Mouse (Mus musculus) heart, adult 2 months (tissue): ENCODE data around the gene Gpn3. TPM values are rescaled to one million over a fixed set of nuclear protein-coding genes. Genes with fewer than 3 reads are reported as not detected.
A peak's percentile ranks its signal among the peaks of the same experiment; 100 is the strongest.

Source experiments
- DNase-seq, 2 experiments: peaks; one replicate each; pipeline ENCODE4 v3.0.0; 2021
- H3K27ac ChIP-seq: fragments of 200-600 bp; 2 replicates; pipeline ENCODE4 v1.8.1; 2022
- H3K27me3 ChIP-seq: fragments of 200-500 bp; 2 replicates; pipeline ENCODE4 v1.6.1; 2012; ENCODE audit warnings: mild to moderate bottlenecking, low read length, inconsistent platforms, mixed read lengths; ENCODE audit not compliant: control insufficient read depth, insufficient read depth
- H3K36me3 ChIP-seq: fragments of 200-500 bp; 2 replicates; pipeline ENCODE4 v1.6.1; 2012; ENCODE audit warnings: low read length, inconsistent platforms; ENCODE audit not compliant: control insufficient read depth, insufficient read depth
- H3K4me1 ChIP-seq: fragments of 200-500 bp; 2 replicates; pipeline ENCODE4 v1.6.1; 2011; ENCODE audit warnings: low read length; ENCODE audit not compliant: control insufficient read depth, insufficient read depth
- H3K4me3 ChIP-seq: fragments of 200-600 bp; 2 replicates; pipeline ENCODE4 v1.8.1; 2022
- H3K79me2 ChIP-seq: fragments of 200-500 bp; replicated peaks from 2 replicates; pipeline ENCODE4 v1.6.1; 2012; ENCODE audit warnings: mild to moderate bottlenecking, inconsistent platforms, low read length, moderate library complexity, mixed read lengths; ENCODE audit not compliant: control insufficient read depth, insufficient read depth
- H3K9ac ChIP-seq: fragments of 200-500 bp; 2 replicates; pipeline ENCODE4 v1.6.1; 2012; ENCODE audit warnings: low read depth, mild to moderate bottlenecking, control low read depth, inconsistent platforms, low read length, mixed read lengths
- CTCF ChIP-seq: fragments of 200-600 bp; IDR thresholded peaks from 2 replicates; pipeline ENCODE4 v1.8.1; 2022; ENCODE audit warnings: antibody characterized with exemption, mild to moderate bottlenecking, moderate library complexity
- EP300 ChIP-seq: fragments of 200-500 bp; IDR thresholded peaks from 2 replicates; pipeline ENCODE4 v1.6.1; 2011; ENCODE audit warnings: low read depth, low read length, control low read depth; ENCODE audit not compliant: insufficient read depth
- POLR2A ChIP-seq: fragments of 200-500 bp; IDR thresholded peaks from 2 replicates; pipeline ENCODE4 v1.6.1; 2011; ENCODE audit warnings: mild to moderate bottlenecking, low read depth, low read length, control low read depth; ENCODE audit not compliant: insufficient read depth
- WGBS: fragments of 180-500 bp; shearing (Covaris S2); methylation state at CpG from one replicate; pipeline ENCODE4 v1.1.7; 2018; 5-methylcytosine and 5-hydroxymethylcytosine counted together
- intact Hi-C: fragments of 180-260 bp; cut with DNase I; formaldehyde crosslinking; loops from one replicate; pipeline ENCODE4 v1.15.1; 2025
- polyA plus RNA-seq: library from polyadenylated mRNA; depleted of rRNA; stranded (reverse); fragments of >200 nt; gene quantifications from 2 replicates; pipeline ENCODE4 v1.2.3, GENCODE M21; 2012
- total RNA-seq, 2 experiments: library from RNA; stranded (reverse); gene quantifications; 2 replicates each; pipeline ENCODE4 v1.2.3; 2021

Gene Gpn3
- total and polyA plus RNA-seq, 3 experiments = 19.2 to 28.0 (median 23.5) TPM

DNA sequence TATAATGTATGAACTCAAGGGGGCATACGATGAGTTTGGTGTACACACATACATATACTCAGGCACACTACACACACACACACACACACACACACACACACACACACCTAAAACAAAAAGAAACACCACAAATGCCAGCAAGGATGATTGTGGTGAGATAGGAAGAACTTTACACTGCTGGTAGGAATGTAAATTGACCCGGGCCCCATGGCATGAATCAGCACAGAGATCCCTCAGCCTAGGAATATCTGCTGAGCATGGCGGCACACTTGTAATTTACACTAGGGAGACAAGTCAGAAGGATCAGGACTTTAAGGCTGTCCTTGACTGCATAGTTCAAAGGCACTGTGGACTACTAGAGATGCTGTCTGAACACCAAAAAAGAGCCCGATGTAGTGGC lies 41.4 kb upstream of the Gpn3 start:
- intact Hi-C loops = no loop called here
- 82% methylated on average over 4 of the region's 4 CpGs for WGBS
- TF ChIP-seq CTCF = no peak
- TF ChIP-seq EP300 = no peak
- TF ChIP-seq POLR2A = no peak

DNA sequence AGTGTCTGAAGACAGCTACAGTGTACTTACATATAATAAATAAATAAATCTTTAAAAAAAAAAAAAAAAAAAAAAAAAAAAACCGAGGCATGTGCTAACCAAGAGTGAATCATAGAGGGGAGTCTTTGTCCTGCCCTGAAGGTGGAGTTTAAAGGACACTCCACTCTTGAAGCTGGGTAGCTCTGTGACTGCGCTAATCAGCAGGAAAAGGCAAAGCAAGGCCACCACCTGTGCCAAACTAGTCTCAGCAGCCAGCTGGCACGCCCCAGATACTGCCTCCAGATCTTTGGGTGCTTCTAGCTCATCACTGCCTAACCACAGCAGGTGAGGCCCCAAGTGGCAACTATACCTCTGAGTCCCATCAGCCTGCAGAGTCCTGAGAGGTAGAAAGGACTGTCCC lies 37.0 kb upstream of the Gpn3 start:
- intact Hi-C loops = no loop called here
- no peak for TF ChIP-seq EP300
- no peak for TF ChIP-seq POLR2A
- TF ChIP-seq CTCF = no peak
- no peaks in the 10 kb centered on the region for H3K36me3 ChIP-seq

More for the DNA sequence above, 41.4 kb upstream of the Gpn3 start:
- H3K4me3 ChIP-seq = no peak overlapping the region
- H3K79me2 ChIP-seq = no peaks in the 10 kb centered on the region
- no peak overlapping the region for H3K27ac ChIP-seq
- H3K4me1 ChIP-seq = peaks cover 3% of the 10 kb centered on the region; the same call in 1 of the 2 replicates
- no peak for DNase-seq
- H3K36me3 ChIP-seq = no peaks in the 10 kb centered on the region
- H3K9ac ChIP-seq = no peak overlapping the region
- H3K27me3 ChIP-seq = no peaks in the 10 kb centered on the region

DNA sequence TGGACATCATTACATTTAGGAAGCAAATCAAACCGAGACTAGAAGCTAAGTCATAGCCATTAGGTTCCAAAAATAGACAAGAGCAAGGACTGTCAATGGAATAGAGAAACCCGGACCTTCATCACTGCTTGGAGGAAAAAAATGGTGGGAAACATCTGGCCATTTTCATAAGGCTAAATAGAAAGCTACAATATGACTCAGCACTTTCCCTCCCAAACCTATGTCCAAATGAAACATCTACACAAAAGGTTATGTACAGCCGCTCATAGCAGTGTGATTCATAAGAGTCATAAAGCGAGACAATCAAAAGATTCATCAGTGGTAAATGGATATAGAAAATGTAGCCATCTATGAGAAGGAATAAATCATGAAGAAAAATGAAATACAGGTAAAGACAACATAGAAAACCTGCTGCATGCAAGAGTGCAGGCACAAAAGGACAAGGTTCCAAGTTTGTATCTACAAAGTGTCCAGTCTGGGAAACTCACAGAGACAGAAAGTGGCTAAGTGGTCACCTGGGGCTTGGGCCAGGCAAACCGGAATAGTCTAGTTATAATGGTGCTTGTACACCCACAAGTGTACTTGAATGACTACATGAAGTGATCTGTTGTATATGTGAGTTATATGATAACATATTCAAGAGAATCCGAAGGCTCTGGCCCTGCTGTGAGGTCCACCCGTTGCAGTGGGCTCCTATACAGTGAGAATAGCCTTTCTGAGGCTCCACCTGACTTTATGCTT lies 35.0 kb upstream of the Gpn3 start:
- TF ChIP-seq EP300 (no peak), POLR2A (no peak), CTCF (no peak)
- no peaks in the 10 kb centered on the region for H3K4me1 ChIP-seq
- no peaks in the 10 kb centered on the region for H3K36me3 ChIP-seq
- H3K4me3 ChIP-seq = no peak overlapping the region
- no peaks in the 10 kb centered on the region for H3K27me3 ChIP-seq
- 77% methylated on average over 7 of the region's 7 CpGs for WGBS
- intact Hi-C loops = no loop called here
- no peak for DNase-seq
- H3K79me2 ChIP-seq = no peaks in the 10 kb centered on the region
- no peak overlapping the region for H3K27ac ChIP-seq
- H3K9ac ChIP-seq = no peak overlapping the region

More for the DNA sequence above, 37.0 kb upstream of the Gpn3 start:
- H3K4me1 ChIP-seq = no peaks in the 10 kb centered on the region
- H3K27ac ChIP-seq = no peak overlapping the region
- 51% methylated on average over 3 of the region's 3 CpGs for WGBS
- no peak overlapping the region for H3K4me3 ChIP-seq
- H3K79me2 ChIP-seq = no peaks in the 10 kb centered on the region
- DNase-seq = no peak
- H3K27me3 ChIP-seq = no peaks in the 10 kb centered on the region
- H3K9ac ChIP-seq = no peak overlapping the region

DNA sequence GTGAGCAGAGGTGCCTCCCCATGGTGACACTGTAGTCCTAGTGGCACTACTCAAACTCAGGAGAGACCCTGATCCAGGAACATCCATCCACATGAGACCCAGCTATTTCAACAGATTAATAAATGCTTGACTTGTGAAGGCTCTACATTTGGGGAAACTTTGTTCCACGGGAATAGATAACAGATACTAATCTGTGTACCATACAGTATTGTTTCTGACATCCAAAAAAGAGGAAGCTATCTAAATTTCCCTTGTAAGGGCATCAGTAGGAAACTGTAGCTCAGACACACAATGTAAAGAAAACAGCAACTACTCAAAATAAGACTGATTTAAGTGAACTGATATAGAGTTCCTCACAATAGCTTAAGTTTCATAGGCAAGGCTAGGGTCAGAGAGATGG lies 28.8 kb upstream of the Gpn3 start:
- no peak overlapping the region for H3K4me3 ChIP-seq
- H3K9ac ChIP-seq = no peak overlapping the region
- no peaks in the 10 kb centered on the region for H3K36me3 ChIP-seq
- no peaks in the 10 kb centered on the region for H3K27me3 ChIP-seq
- no peak for DNase-seq
- WGBS = 51% methylated on average over 1 of the region's 1 CpGs
- H3K27ac ChIP-seq = no peak overlapping the region
- H3K4me1 ChIP-seq = peaks cover 1% of the 10 kb centered on the region
- no peaks in the 10 kb centered on the region for H3K79me2 ChIP-seq
- intact Hi-C loops = no loop called here
- TF ChIP-seq CTCF = no peak
- no peak for TF ChIP-seq POLR2A
- no peak for TF ChIP-seq EP300

DNA sequence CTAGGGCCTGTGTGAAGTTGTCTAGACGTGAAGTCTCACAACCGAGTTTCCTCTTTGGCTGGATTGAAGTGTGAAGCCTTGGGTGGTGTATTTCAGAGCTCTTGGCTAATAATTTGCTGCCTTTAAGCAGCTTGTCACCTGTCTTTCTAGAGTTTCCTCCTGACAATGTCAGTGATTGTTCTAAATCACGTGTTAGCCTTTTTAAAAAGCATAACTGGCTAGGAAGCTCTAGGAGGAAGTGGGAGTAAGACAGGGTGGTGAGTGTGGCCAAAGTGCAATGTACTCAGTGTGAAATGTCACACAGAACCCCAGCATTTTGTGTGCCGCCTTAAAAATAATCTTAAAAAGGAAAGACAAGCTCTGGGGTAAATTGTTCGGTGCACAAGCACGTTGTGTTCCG lies 27.9 kb upstream of the Gpn3 start:
- Histone ChIP-seq H3K27me3 (no peaks in the 10 kb centered on the region), H3K9ac (no peak overlapping the region), H3K27ac (no peak overlapping the region), H3K4me1 (peaks cover 1% of the 10 kb centered on the region), H3K4me3 (no peak overlapping the region), H3K36me3 (no peaks in the 10 kb centered on the region), H3K79me2 (no peaks in the 10 kb centered on the region)
- WGBS = 36% methylated on average over 7 of the region's 7 CpGs
- no peak for TF ChIP-seq EP300
- intact Hi-C loops = loop anchor here (1.0 to 2.0 kb wide), 2 partner anchors 75 to 213 kb away; no protein-coding TSS in a partner anchor
- no peak for DNase-seq

DNA sequence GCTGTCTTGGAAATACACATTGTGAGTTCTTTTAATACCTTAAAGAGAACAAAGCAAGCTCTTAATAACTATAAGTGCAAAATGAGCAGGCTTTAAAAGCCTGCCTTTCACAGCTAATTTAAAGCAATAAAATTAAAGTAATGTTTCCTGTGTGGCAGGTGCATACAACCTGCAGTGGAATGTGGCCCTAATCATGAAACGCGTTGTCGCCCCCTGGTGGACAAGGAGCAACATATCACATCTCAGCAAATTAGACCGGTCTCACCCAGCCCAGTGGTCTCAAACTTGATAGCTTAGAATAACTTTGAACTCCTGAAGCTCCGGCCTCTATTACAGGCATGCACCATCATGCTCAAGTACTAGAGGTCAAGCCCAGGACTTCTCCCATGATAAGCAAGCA lies 27.4 kb upstream of the Gpn3 start:
- Histone ChIP-seq H3K27ac (no peak overlapping the region), H3K4me1 (peaks cover 1% of the 10 kb centered on the region), H3K9ac (no peak overlapping the region), H3K36me3 (no peaks in the 10 kb centered on the region), H3K27me3 (no peaks in the 10 kb centered on the region), H3K79me2 (no peaks in the 10 kb centered on the region), H3K4me3 (no peak overlapping the region)
- no peak for TF ChIP-seq POLR2A
- peak; percentile 83; the same call in 1 of the 2 replicates for TF ChIP-seq EP300
- TF ChIP-seq CTCF = peak; percentile 93
- intact Hi-C loops = loop anchor here (1.0 to 2.0 kb wide), 2 partner anchors 76 to 213 kb away; no protein-coding TSS in a partner anchor
- 8% methylated on average over 5 of the region's 5 CpGs for WGBS
- DNase-seq = peak; percentile 72 to 82
